Mouse (Mus musculus): ENCODE results near the gene Ap3b1.

DNA sequence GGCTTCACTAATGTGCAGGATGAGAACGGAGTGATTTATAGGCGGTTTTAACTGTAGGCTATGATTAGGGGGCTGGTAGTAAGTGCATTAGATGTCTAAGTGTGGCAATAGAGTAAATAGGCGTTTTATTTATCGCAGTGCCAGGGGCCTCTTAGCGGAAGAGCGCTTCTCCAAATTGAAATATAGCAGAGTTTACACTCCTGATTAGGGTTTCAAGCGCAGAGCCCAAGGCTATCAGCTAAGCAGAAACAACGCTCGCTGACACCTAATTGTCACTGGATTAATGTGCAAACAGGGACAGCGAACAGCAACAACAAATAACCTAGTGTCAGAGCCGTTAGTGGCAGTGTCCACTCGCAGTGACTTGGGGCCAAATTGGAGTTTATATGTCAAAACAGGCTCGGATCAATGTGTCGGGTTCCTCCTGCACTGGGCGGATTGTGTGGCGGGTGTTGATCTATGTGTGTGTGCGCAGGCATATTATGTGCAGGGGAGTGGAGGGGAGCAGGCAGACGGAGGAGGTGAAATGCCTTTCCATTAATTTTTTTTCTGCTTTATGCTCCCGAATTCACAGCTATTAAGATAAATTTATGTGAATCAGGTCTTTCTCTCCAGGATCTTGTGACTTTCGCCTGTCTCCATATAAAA, 237.8 kb downstream of the Ap3b1 start:
- TF ChIP-seq CTCF (IDR thresholded peaks at IDR 0.05; ENCODE audit: extremely low read depth, insufficient read depth, low read length) (no peak), POLR2A (IDR thresholded peaks at IDR 0.05; ENCODE audit: extremely low read depth, insufficient read depth, low read length) (no peak)
